Mouse (Mus musculus): ENCODE results near the gene Spo11. TPM values are rescaled to one million over a fixed set of nuclear protein-coding genes. Genes with fewer than 3 reads are reported as not detected.
A peak's percentile ranks its signal among the peaks of the same experiment; 100 is the strongest.

Gene Spo11
- polyA plus RNA-seq, 1 experiment, result not detected

DNA sequence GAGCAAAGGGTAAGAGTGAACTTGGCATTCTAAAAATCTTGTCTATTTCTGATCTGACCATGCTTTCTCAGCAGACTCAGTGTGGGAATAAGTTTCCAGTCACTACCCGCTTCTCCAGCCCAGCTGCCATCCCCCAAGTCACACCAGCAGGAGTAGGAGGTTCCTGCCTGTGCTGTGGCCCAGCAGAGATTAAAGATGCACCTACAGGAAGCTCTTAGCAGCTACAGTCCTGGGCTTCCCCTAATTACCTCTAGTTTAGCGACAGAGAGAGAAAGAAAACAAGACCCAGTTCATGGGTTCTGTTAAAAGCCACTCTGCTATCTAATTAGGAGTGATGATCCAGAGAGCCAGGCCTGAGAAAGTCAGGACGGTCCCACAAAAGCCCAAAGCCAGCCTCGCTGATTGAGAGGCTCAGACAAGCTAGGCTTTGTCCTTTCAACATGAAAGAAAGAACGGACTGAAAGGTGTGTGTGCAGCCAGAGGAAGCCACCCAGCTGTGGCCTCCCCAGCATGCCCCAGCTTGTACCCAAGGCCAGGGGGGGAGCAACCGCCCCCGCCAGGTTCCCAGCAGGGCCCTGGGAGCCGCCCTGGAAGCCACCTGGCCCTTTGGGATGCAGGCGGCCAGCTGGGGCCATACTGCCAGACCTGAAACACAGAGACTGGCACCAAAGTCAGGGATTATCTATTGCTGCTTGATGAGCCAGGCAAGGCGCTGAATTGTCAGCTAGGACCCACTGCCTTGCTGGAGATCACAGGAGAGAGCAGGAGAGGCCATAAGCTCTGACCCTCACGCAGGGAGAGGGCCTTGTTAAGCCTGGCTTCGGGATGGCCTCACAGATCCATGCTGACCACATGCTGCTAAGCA, 39.9 kb upstream of the Spo11 start:
- H3K27me3 ChIP-seq (replicated peaks), result peaks cover 99% of the 10 kb centered on the region
- H3K4me3 ChIP-seq (replicated peaks), result no peak overlapping the region
- peaks cover 7% of the 10 kb centered on the region; the same call in 1 of the 2 replicates for H3K9me3 ChIP-seq
- H3K4me1 ChIP-seq, result peaks cover 29% of the 10 kb centered on the region
- H3K36me3 ChIP-seq (replicated peaks; ENCODE audit: low read length), result no peaks in the 10 kb centered on the region
- TF ChIP-seq FLI1 (IDR thresholded peaks at IDR 0.05; ENCODE audit: low read length) (no peak), GATA1 (IDR thresholded peaks at IDR 0.05; ENCODE audit: borderline replicate concordance, low read length) (no peak)

- Histone ChIP-seq H3K4me3 (replicated peaks) (no peak overlapping the region), H3K9me3 (0 out of 2 replicates have a peak, but pooled peaks cover 3% of the 10 kb centered on the region), H3K36me3 (replicated peaks; ENCODE audit: low read length) (no peaks in the 10 kb centered on the region), H3K4me1 (peaks cover 22% of the 10 kb centered on the region), H3K27me3 (replicated peaks) (peaks cover 98% of the 10 kb centered on the region)
- TF ChIP-seq FLI1 (IDR thresholded peaks at IDR 0.05; ENCODE audit: low read length) (no peak), GATA1 (IDR thresholded peaks at IDR 0.05; ENCODE audit: borderline replicate concordance, low read length) (no peak)
Observed at GRCm38 (mm10) chr2:172938761-172939638, 38.5 kb upstream of the Spo11 start.

GRCm38 (mm10) chr2:172939639-172940002, 37.9 kb upstream of the Spo11 start:
- Histone ChIP-seq H3K36me3 (replicated peaks; ENCODE audit: low read length) (no peaks in the 10 kb centered on the region), H3K4me1 (peaks cover 19% of the 10 kb centered on the region), H3K4me3 (replicated peaks) (peak overlapping the region; percentile 75), H3K9me3 (0 out of 2 replicates have a peak, but pooled peaks cover 3% of the 10 kb centered on the region), H3K27me3 (replicated peaks) (peaks cover 97% of the 10 kb centered on the region)
- TF ChIP-seq FLI1 (IDR thresholded peaks at IDR 0.05; ENCODE audit: low read length) (no peak), GATA1 (IDR thresholded peaks at IDR 0.05; ENCODE audit: borderline replicate concordance, low read length) (no peak)

- Histone ChIP-seq H3K27me3 (replicated peaks) (peaks cover 96% of the 10 kb centered on the region), H3K4me1 (peaks cover 17% of the 10 kb centered on the region), H3K4me3 (replicated peaks) (peak within 1 kb of the TSS; percentile 75), H3K9me3 (0 out of 2 replicates have a peak, but pooled peaks cover 2% of the 10 kb centered on the region), H3K36me3 (replicated peaks; ENCODE audit: low read length) (no peaks in the 10 kb centered on the region)
- TF ChIP-seq FLI1 (IDR thresholded peaks at IDR 0.05; ENCODE audit: low read length) (no peak), GATA1 (IDR thresholded peaks at IDR 0.05; ENCODE audit: borderline replicate concordance, low read length) (no peak)
Observed at GRCm38 (mm10) chr2:172940003-172940798, 37.3 kb upstream of the Spo11 start, which contains the start of gene Bmp7. TSS of gene Bmp7 (minus strand) at chr2:172940321.

GRCm38 (mm10) chr2:172940799-172941163, 36.7 kb upstream of the Spo11 start:
- H3K4me1 ChIP-seq, result peaks cover 14% of the 10 kb centered on the region
- H3K4me3 ChIP-seq (replicated peaks), result no peak overlapping the region
- H3K27me3 ChIP-seq (replicated peaks), result peaks cover 94% of the 10 kb centered on the region
- TF ChIP-seq GATA1 (IDR thresholded peaks at IDR 0.05; ENCODE audit: borderline replicate concordance, low read length) (no peak), FLI1 (IDR thresholded peaks at IDR 0.05; ENCODE audit: low read length) (no peak)
- H3K36me3 ChIP-seq (replicated peaks; ENCODE audit: low read length), result no peaks in the 10 kb centered on the region
- no peaks in the 10 kb centered on the region for H3K9me3 ChIP-seq

DNA sequence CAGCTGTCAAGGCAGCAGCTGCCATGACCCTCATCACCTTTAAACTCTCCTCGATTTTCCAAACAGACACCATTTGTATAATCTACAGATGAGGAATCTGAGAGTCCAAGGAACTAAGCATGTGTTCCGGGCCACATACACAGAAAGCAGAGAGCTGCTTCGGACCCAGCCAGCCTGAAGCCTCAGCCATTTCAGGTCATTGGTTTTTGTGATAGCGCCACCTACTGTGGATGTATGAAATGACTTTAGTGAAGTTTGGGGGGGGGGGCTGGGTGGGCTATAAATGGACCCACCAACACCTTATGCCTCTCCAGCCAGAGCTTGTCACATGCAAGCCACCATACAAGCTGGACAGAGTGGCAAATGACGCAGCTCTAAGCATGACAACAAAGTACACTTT, 28.4 kb upstream of the Spo11 start:
- Histone ChIP-seq H3K36me3 (replicated peaks; ENCODE audit: low read length) (no peaks in the 10 kb centered on the region), H3K27me3 (replicated peaks) (peaks cover 54% of the 10 kb centered on the region), H3K4me3 (replicated peaks) (no peak overlapping the region), H3K9me3 (peaks cover 19% of the 10 kb centered on the region), H3K4me1 (no peaks in the 10 kb centered on the region)
- TF ChIP-seq FLI1 (IDR thresholded peaks at IDR 0.05; ENCODE audit: low read length) (no peak), GATA1 (IDR thresholded peaks at IDR 0.05; ENCODE audit: borderline replicate concordance, low read length) (no peak)

DNA sequence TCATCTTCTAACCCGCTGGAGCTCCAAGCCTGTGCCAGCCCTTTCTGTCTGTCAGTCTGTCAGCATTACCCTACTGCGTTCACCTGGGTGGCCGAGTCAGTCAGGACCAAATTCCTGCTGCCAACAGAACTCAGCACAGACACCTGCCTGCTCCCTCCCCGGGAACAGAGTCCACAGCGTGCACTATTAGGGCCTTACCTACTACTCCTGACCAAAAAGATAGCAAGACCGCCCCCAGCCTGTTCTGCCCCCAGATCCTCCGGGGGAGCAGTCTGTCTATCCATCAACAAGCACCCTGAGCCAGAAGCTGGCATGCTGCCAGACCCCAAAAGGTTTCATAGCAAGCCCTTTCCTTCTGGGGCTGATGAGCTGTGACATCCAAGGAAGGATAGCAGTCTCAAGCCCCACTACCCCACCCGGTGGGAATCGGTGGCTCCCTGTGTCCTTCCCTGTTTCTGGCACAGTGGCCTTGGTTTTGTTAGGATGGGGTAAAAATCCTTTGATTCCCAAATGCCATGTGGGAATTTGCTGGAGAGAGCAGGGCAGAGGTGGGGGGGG, 27.3 kb upstream of the Spo11 start:
- no peak for TF ChIP-seq GATA1 (IDR thresholded peaks at IDR 0.05; ENCODE audit: borderline replicate concordance, low read length)
- no peak for TF ChIP-seq FLI1 (IDR thresholded peaks at IDR 0.05; ENCODE audit: low read length)
- H3K4me3 ChIP-seq (replicated peaks), result no peak overlapping the region
- peaks cover 20% of the 10 kb centered on the region for H3K9me3 ChIP-seq
- H3K36me3 ChIP-seq (replicated peaks; ENCODE audit: low read length), result no peaks in the 10 kb centered on the region
- no peaks in the 10 kb centered on the region for H3K4me1 ChIP-seq
- H3K27me3 ChIP-seq (replicated peaks), result peaks cover 46% of the 10 kb centered on the region

- Histone ChIP-seq H3K4me3 (replicated peaks) (no peak overlapping the region), H3K36me3 (replicated peaks; ENCODE audit: low read length) (no peaks in the 10 kb centered on the region), H3K27me3 (replicated peaks) (peaks cover 43% of the 10 kb centered on the region), H3K9me3 (peaks cover 22% of the 10 kb centered on the region), H3K4me1 (no peaks in the 10 kb centered on the region)
- no peak for TF ChIP-seq GATA1 (IDR thresholded peaks at IDR 0.05; ENCODE audit: borderline replicate concordance, low read length)
- TF ChIP-seq FLI1 (IDR thresholded peaks at IDR 0.05; ENCODE audit: low read length), result no peak
Observed at GRCm38 (mm10) chr2:172950722-172951121, 26.8 kb upstream of the Spo11 start.

DNA sequence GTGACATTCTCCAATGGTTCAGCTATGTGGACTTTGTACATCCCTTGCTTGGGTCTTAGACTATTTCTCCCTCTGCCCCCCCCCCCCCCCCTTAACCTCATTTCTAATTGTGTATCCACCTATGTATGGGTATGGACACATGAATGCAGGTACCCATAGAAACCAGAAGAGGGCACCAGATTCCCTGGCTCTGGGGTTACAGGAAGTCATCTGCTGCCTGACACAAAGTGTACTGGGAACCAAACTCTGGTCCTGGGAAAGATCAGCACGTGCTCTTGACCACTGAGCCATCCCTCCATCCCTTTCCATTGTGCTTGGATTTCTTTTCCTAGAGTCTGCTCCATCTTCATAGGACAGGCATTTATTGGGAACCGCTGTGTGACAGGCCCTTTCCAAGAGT, 25.5 kb upstream of the Spo11 start:
- Histone ChIP-seq H3K4me3 (replicated peaks) (no peak overlapping the region), H3K36me3 (replicated peaks; ENCODE audit: low read length) (no peaks in the 10 kb centered on the region), H3K27me3 (replicated peaks) (peaks cover 38% of the 10 kb centered on the region), H3K4me1 (no peaks in the 10 kb centered on the region), H3K9me3 (peaks cover 35% of the 10 kb centered on the region)
- TF ChIP-seq FLI1 (IDR thresholded peaks at IDR 0.05; ENCODE audit: low read length) (no peak), GATA1 (IDR thresholded peaks at IDR 0.05; ENCODE audit: borderline replicate concordance, low read length) (no peak)
